Mouse (Mus musculus): ENCODE measurements around the gene Atp5g2. TPM values are rescaled to one million over a fixed set of nuclear protein-coding genes. Genes with fewer than 3 reads are reported as not detected.

Gene Atp5g2
- polyA plus RNA-seq, 1 experiment from 2014 or later = 61.8 TPM

- no peak for DNase-seq (ENCODE audit: low spot score)
- Histone ChIP-seq H3K27me3 (ENCODE audit: low read depth, poor library complexity, severe bottlenecking) (no peaks in the 10 kb centered on the region), H3K9me3 (replicated peaks) (no peaks in the 10 kb centered on the region), H3K4me1 (no peaks in the 10 kb centered on the region), H3K36me3 (peaks cover 9% of the 10 kb centered on the region; the same call in 1 of the 2 replicates), H3K27ac (no peak overlapping the region), H3K4me3 (no peak overlapping the region)
- WGBS = 93% methylated on average over 1 of the region's 1 CpGs
Observed at GRCm38 (mm10) chr15:102617654-102618053, 54.5 kb downstream of the Atp5g2 start.

DNA sequence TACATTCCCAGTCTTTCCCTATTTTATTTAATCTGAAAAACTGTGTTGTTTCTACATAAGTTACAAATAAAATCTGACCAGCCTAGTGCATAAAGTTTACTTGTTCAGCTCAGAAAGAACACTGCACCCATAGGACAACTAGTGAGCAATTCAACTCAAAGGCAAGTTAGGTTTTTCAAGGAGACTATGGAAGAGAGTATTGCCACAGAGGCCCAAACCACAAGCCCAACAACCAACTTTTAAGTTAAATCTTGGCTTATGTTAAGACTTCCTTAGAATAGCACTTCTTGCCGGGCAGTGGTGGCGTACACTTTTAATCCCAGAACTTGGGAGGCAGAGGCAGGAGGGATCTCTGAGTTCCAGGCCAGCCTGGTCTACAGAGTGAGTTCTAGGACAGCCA, 56.0 kb downstream of the Atp5g2 start:
- peaks cover 9% of the 10 kb centered on the region; the same call in 1 of the 2 replicates for H3K36me3 ChIP-seq
- no peak overlapping the region for H3K4me3 ChIP-seq
- DNase-seq (ENCODE audit: low spot score) = no peak
- 95% methylated on average over 2 of the region's 2 CpGs for WGBS
- H3K27me3 ChIP-seq (ENCODE audit: low read depth, poor library complexity, severe bottlenecking) = no peaks in the 10 kb centered on the region
- no peak overlapping the region for H3K27ac ChIP-seq
- H3K9me3 ChIP-seq (replicated peaks) = no peaks in the 10 kb centered on the region
- H3K4me1 ChIP-seq = no peaks in the 10 kb centered on the region

DNA sequence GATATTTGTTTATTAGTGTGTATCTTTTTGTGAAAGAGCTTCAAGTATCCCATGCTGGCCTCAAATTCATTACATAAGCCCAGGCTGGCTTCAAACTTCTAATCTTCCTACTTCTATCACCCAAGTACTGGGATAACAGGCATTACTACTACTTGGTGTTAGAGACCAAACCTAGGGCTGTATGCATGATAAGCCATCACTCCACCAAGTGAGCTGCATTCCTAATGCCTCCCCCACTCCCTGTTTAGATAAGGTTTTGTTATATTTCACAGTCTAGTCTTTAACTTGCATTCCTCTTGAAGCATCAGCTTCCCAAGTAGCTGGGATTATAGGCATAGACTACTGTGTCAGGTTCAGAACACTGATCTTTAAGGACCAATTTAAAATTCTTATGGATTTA, 57.9 kb downstream of the Atp5g2 start:
- no peak for DNase-seq (ENCODE audit: low spot score)
- Histone ChIP-seq H3K4me1 (no peaks in the 10 kb centered on the region), H3K27me3 (ENCODE audit: low read depth, poor library complexity, severe bottlenecking) (no peaks in the 10 kb centered on the region)

GRCm38 (mm10) chr15:102612966-102613365, 59.2 kb downstream of the Atp5g2 start:
- Histone ChIP-seq H3K27ac (no peak overlapping the region), H3K9me3 (replicated peaks) (no peaks in the 10 kb centered on the region), H3K36me3 (no peaks in the 10 kb centered on the region), H3K27me3 (ENCODE audit: low read depth, poor library complexity, severe bottlenecking) (no peaks in the 10 kb centered on the region), H3K4me1 (no peaks in the 10 kb centered on the region), H3K4me3 (no peak overlapping the region)
- DNase-seq (ENCODE audit: low spot score) = no peak

More for the DNA sequence above, 57.9 kb downstream of the Atp5g2 start:
- Histone ChIP-seq H3K36me3 (0 out of 2 replicates have a peak, but pooled peaks cover 3% of the 10 kb centered on the region), H3K9me3 (replicated peaks) (no peaks in the 10 kb centered on the region), H3K4me3 (no peak overlapping the region), H3K27ac (no peak overlapping the region)

MicroRNA genes within 50 kb of the gene (microRNA counts, 519-probe panel; counts per million panel counts)
- 684 counts per million, percentile 72 among the panel's probes with 10 or more counts for microRNA mmu-miR-688

Small RNA genes within 50 kb of the gene (microRNA-seq; reads per million reads assigned to microRNA genes)
- gene Mir688 = 0.88 reads per million

Other genes with a start within 250 kb of the Atp5g2 start
- 0.15 TPM in 1 of 2 replicates, not detected in the other for gene Amhr2, start 227.0 kb downstream of the Atp5g2 start, polyA plus RNA-seq (2016; fragmentation: Nextera tagmentation; extraction: Ambion mirVana)
- 57.6 and 60.5 TPM in 2 replicates for gene Prr13, start 213.3 kb downstream of the Atp5g2 start, polyA plus RNA-seq (2016; fragmentation: Nextera tagmentation; extraction: Ambion mirVana)
- 230 and 235 TPM in 2 replicates for gene Pcbp2, start 201.8 kb downstream of the Atp5g2 start, polyA plus RNA-seq (2016; fragmentation: Nextera tagmentation; extraction: Ambion mirVana)
- 3.8 and 4.8 TPM in 2 replicates for gene Gm10337, start 168.6 kb downstream of the Atp5g2 start, polyA plus RNA-seq (2016; fragmentation: Nextera tagmentation; extraction: Ambion mirVana)
- gene Map3k12, start 155.3 kb downstream of the Atp5g2 start, polyA plus RNA-seq (2016; fragmentation: Nextera tagmentation; extraction: Ambion mirVana) = 23.8 and 27.7 TPM in 2 replicates
- 143 and 150 TPM in 2 replicates for gene Tarbp2, start 154.2 kb downstream of the Atp5g2 start, polyA plus RNA-seq (2016; fragmentation: Nextera tagmentation; extraction: Ambion mirVana)
- gene Npff, start 147.4 kb downstream of the Atp5g2 start, polyA plus RNA-seq (2016; fragmentation: Nextera tagmentation; extraction: Ambion mirVana) = 1.7 and 1.8 TPM in 2 replicates
- gene Gm28047, start 47.3 kb downstream of the Atp5g2 start, polyA plus RNA-seq (2016; fragmentation: Nextera tagmentation; extraction: Ambion mirVana) = 0.31 TPM in 1 of 2 replicates, not detected in the other
- gene Atf7, start 46.9 kb downstream of the Atp5g2 start, polyA plus RNA-seq (2016; fragmentation: Nextera tagmentation; extraction: Ambion mirVana) = 22.2 and 27.0 TPM in 2 replicates
- gene Calcoco1, start 49.8 kb upstream of the Atp5g2 start, polyA plus RNA-seq (2016; fragmentation: Nextera tagmentation; extraction: Ambion mirVana) = 26.3 and 33.5 TPM in 2 replicates
- gene Hoxc13, start 248.8 kb upstream of the Atp5g2 start, polyA plus RNA-seq (2016; fragmentation: Nextera tagmentation; extraction: Ambion mirVana) = 0.51 and 1.2 TPM in 2 replicates

Data from limb, embryonic 10.5 days (tissue).